Mouse (Mus musculus) lung, embryonic 14.5 days (tissue): ENCODE measurements at regions not wholly inside any gene's neighbourhood (a gene's known extent, or its start where the extent isn't known, plus 50 kb on each side); places are given as distances from the start of the nearest gene placed in this dataset.

Source experiments
- ATAC-seq: fragments of 200-750 bp; cut with Nextera tagmentation; 2 replicates; pipeline ENCODE4 v1.8.0; 2017; ENCODE audit warnings: mild to moderate bottlenecking, moderate TSS enrichment, moderate library complexity; ENCODE audit not compliant: insufficient read depth
- DNase-seq: peaks from one replicate; pipeline ENCODE4 v3.0.0-alpha.2; 2015
- H3K27ac ChIP-seq: fragments of 300-500 bp; sonication (generic); 2 replicates; pipeline ENCODE4 v1.5.1; 2014; ENCODE audit warnings: low read depth, mild to moderate bottlenecking, moderate library complexity
- H3K27me3 ChIP-seq: fragments of 300-500 bp; sonication (generic); 2 replicates; pipeline ENCODE4 v1.6.1; 2014; ENCODE audit warnings: low read length, control low read depth; ENCODE audit not compliant: insufficient read depth
- H3K36me3 ChIP-seq: fragments of 300-500 bp; sonication (generic); 2 replicates; pipeline ENCODE4 v1.6.1; 2014; ENCODE audit warnings: control low read depth; ENCODE audit not compliant: insufficient read depth
- H3K4me1 ChIP-seq: fragments of 300-500 bp; sonication (generic); 2 replicates; pipeline ENCODE4 v1.6.1; 2014; ENCODE audit warnings: antibody characterized with exemption, control low read depth; ENCODE audit not compliant: insufficient read depth
- H3K4me2 ChIP-seq: fragments of 300-500 bp; sonication (generic); 2 replicates; pipeline ENCODE4 v1.6.1; 2014; ENCODE audit warnings: mild to moderate bottlenecking
- H3K4me3 ChIP-seq: fragments of 300-500 bp; sonication (generic); 2 replicates; pipeline ENCODE4 v1.5.1; 2014; ENCODE audit warnings: low read depth, low read length
- H3K9ac ChIP-seq: fragments of 300-500 bp; sonication (generic); 2 replicates; pipeline ENCODE4 v1.6.1; 2014
- H3K9me3 ChIP-seq: fragments of 300-500 bp; sonication (generic); 2 replicates; pipeline ENCODE4 v1.6.1; 2016; ENCODE audit warnings: low read depth, low read length, control low read depth
- CTCF ChIP-seq: IDR thresholded peaks from 2 replicates; pipeline ENCODE4 v1.5.1; 2016; ENCODE audit warnings: antibody characterized with exemption, low read depth
- WGBS: fragments of 180-500 bp; shearing (Covaris S2); extraction: QIAGEN DNeasy Blood & Tissue Kit; methylation state at CpG from one replicate; pipeline ENCODE4 v1.1.7; 2014; 5-methylcytosine and 5-hydroxymethylcytosine counted together

DNA sequence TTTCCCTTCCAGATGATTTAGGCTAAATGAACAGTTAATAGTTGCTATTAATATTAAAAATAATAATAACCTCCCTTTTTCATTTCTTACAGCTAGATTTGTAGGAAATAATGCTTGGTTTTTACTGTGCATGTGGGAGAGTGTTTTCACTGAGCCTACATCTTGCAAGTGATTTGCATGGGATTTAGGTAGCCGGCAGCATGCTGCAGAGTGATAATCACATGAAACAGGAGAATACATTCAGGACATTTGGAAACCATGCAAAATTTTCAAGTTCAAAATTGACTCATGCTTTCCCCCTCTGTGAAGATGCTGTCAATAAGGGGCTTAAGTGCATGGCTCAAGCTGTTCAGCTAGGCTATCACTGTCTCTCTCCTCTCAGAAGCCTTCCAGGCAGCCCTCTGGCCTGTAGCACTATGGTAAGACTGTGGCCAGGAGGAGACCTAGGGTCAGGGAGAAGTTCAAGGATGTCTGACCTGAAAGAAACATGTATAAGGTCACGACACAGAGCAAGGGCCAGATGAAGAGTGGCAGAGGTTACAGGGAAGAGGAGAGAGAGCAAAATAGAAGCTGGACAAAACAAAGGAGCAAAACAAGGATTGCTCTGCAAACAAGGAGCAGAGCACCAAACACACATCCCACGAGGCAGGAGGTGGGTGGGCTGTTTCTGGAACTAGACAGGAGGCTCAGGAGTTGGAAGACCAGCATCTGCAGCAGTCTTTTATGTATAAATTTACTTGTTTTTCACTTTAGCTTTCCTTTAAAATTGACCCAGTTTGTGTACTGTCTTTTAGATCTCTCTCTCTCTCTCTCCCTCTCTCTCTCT is 177.5 kb downstream of the Tmem161b start:
- TF ChIP-seq CTCF, result no peak
- no peak for DNase-seq
- Histone ChIP-seq H3K4me1 (no peaks in the 10 kb centered on the region), H3K9ac (no peak overlapping the region), H3K27ac (no peak overlapping the region), H3K27me3 (no peaks in the 10 kb centered on the region), H3K4me2 (no peak overlapping the region), H3K36me3 (no peaks in the 10 kb centered on the region), H3K4me3 (no peak overlapping the region), H3K9me3 (no peaks in the 10 kb centered on the region)
- WGBS, result 43% methylated on average over 3 of the region's 3 CpGs
- no peak for ATAC-seq

DNA sequence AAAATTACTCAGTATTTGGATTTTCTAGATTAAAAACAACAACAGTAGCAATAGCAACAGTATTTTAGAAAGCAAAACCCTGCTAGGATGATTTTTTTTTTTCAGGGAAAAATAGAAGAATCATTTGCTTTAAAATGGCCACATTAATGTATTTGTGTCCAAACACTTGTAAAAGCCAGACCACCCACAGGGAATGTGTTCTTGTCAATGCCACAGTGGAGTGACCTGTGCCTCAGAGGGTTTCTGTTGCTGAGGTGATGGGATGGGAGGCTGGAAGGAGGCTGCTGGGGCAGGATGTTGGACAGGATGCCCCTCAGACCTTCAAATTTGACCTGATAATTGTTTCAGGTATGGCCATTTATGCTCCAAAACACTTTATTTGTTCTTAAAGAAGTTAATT is 178.9 kb downstream of the Tmem161b start:
- H3K9me3 ChIP-seq, result no peaks in the 10 kb centered on the region
- H3K27ac ChIP-seq, result no peak overlapping the region
- ATAC-seq, result no peak
- TF ChIP-seq CTCF, result no peak
- H3K4me1 ChIP-seq, result no peaks in the 10 kb centered on the region
- H3K4me2 ChIP-seq, result no peak overlapping the region
- H3K27me3 ChIP-seq, result no peaks in the 10 kb centered on the region
- no peak for DNase-seq
- H3K36me3 ChIP-seq, result no peaks in the 10 kb centered on the region
- no peak overlapping the region for H3K9ac ChIP-seq
- H3K4me3 ChIP-seq, result no peak overlapping the region

DNA sequence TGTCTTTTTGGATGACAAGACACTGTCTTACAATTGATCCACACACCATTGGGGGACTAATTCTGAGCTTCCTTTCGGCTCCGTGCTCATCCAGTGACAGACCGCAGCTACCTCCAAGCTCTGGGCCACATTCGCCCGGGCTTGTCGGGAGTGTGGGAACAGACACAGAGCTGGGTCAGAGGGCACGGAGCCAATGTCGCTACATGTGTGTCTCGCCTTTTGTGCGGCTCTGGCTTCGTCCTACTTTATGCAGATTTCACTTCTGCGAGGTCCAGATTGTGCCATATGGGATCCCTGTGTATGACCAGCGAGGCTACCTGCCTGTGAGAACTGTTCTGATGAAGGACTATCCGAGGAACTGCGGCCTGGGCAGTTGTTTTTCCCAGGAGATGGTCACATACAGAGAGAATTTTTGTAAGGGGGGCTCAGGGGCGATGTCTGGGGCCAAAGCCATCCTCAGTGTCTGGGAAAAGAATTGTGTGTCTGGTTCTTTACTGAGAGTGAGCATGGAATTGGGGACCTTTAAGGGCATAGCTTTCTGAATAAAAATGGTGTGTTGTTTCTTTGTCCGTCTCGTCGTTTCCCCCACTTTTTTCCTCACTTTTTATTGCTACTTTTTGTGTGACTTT is 182.6 kb downstream of the Tmem161b start:
- 62% methylated on average over 19 of the region's 19 CpGs for WGBS

DNA sequence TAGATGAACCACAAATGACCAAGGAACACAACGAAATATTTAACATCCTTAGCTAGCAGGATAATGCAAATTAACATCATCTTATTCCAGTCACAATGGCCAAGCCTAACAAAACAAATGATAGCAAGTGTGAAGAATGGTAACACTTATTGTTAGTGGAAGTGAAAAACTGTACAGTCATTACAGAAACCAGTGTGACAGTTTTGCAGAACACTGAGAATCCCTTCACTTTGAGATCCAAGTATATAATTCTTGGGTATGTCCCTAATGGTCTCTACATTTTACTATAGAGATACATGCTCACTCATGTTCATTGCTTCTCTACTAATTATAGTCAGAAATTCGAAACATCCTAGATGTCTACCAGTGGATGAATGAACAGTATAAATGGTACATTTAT is 212.3 kb downstream of the Tmem161b start:
- DNase-seq (no peak), ATAC-seq (no peak)
- Histone ChIP-seq H3K4me2 (no peak overlapping the region), H3K36me3 (no peaks in the 10 kb centered on the region), H3K4me3 (no peak overlapping the region), H3K9ac (no peak overlapping the region), H3K9me3 (no peaks in the 10 kb centered on the region), H3K27me3 (no peaks in the 10 kb centered on the region), H3K27ac (no peak overlapping the region), H3K4me1 (no peaks in the 10 kb centered on the region)
- 71% methylated on average over 2 of the region's 2 CpGs for WGBS
- TF ChIP-seq CTCF, result no peak

More for the DNA sequence above, 182.6 kb downstream of the Tmem161b start:
- no peak overlapping the region for H3K27ac ChIP-seq
- H3K36me3 ChIP-seq, result no peaks in the 10 kb centered on the region
- H3K27me3 ChIP-seq, result no peaks in the 10 kb centered on the region
- H3K4me3 ChIP-seq, result no peak overlapping the region
- H3K4me1 ChIP-seq, result no peaks in the 10 kb centered on the region
- TF ChIP-seq CTCF, result no peak
- DNase-seq, result peak; percentile 3
- H3K9ac ChIP-seq, result no peak overlapping the region
- ATAC-seq, result no peak
- H3K4me2 ChIP-seq, result no peak overlapping the region
- no peaks in the 10 kb centered on the region for H3K9me3 ChIP-seq

DNA sequence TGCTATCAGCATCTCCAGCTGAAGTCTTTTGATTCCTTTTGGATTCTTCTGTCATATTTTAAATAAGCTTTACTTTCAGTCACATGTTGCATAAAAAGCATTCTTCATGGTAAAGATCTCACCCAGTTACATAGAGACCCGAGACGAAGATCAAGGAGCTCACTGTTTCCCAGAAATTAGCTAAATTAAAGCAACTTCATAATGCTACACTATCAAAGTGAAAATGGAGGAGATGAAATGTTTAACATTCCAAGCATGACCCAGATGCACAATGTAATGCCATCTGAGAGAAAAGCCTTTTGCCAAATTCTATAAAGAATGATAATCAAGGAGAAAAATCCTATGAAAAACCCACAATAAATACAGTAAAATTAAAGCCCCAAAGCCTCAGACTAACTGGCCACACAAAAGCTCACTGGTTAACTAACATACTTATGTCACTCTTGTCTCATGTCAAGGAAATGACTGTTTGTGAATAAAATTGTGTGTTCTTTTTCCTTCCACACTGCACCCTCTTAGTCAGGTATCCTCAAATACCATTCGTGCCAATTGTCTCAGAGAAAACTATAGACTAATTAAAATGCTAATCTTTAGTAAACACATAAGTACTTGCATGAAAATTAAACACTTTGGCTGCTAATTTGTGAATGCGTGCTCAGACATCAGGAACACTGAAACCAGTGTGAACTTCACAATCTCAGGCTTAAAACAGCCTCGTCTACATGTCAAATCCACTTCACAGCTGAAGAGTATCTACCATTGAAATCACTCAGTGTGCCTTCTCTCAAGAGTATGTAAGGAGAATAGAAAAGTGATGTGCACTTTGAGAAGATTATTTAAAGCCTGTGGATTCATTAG is 215.7 kb downstream of the Tmem161b start:
- DNase-seq (no peak), ATAC-seq (no peak)
- no peak overlapping the region for H3K4me3 ChIP-seq
- H3K27ac ChIP-seq, result no peak overlapping the region
- WGBS, result 66% methylated on average over 5 of the region's 5 CpGs
- no peaks in the 10 kb centered on the region for H3K9me3 ChIP-seq
- TF ChIP-seq CTCF, result no peak
- H3K27me3 ChIP-seq, result no peaks in the 10 kb centered on the region
- no peak overlapping the region for H3K9ac ChIP-seq
- H3K36me3 ChIP-seq, result no peaks in the 10 kb centered on the region
- no peaks in the 10 kb centered on the region for H3K4me1 ChIP-seq
- no peak overlapping the region for H3K4me2 ChIP-seq

DNA sequence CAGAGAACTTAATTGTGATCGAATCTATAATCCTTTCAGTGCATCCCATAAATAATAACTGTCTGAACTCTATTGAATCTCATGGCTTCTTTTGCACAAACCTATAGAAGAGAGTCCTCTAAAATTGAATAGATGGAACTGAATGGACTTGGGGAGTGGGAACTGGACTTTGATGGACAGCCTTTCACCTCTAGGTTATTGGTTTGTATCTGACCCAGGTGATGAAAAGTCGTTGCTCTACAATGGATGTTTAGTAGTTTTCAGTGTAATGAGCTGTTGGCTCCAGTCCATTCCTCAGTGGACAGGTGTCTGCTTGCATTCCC is 216.3 kb downstream of the Tmem161b start:
- Histone ChIP-seq H3K9ac (no peak overlapping the region), H3K4me2 (no peak overlapping the region), H3K9me3 (no peaks in the 10 kb centered on the region), H3K4me3 (no peak overlapping the region), H3K4me1 (no peaks in the 10 kb centered on the region), H3K27ac (no peak overlapping the region), H3K36me3 (no peaks in the 10 kb centered on the region), H3K27me3 (no peaks in the 10 kb centered on the region)
- DNase-seq (no peak), ATAC-seq (no peak)
- no peak for TF ChIP-seq CTCF
- 72% methylated on average over 2 of the region's 2 CpGs for WGBS

DNA sequence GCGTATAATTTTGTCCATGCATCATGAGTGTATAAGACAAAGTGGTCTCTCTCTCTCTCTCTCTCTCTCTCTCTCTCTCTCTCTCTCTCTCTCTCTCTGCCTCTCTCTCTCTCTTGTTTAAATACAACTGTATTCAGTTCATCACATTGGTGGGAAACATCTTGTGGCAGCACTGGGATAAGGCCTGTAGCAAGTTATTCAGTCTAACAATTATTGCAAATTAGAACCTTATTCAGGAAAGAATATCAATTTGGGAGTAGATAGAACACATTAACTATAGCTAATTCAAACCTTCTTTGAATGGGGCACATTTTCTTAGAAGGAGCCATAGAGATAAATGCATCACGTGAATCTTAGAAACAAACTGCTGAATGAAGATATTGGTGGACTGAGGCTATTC is 226.4 kb downstream of the Tmem161b start:
- ATAC-seq (no peak), DNase-seq (no peak)
- Histone ChIP-seq H3K4me2 (no peak overlapping the region), H3K36me3 (no peaks in the 10 kb centered on the region), H3K27me3 (no peaks in the 10 kb centered on the region), H3K27ac (no peak overlapping the region), H3K9ac (no peak overlapping the region), H3K4me1 (no peaks in the 10 kb centered on the region), H3K4me3 (no peak overlapping the region), H3K9me3 (no peaks in the 10 kb centered on the region)
- 77% methylated on average over 2 of the region's 2 CpGs for WGBS
- TF ChIP-seq CTCF, result no peak
